Mouse (Mus musculus): Measurements from ENCODE around the gene Wipi1. TPM values are rescaled to one million over a fixed set of nuclear protein-coding genes. Genes with fewer than 3 reads are reported as not detected.

The Wipi1 gene
- polyA plus RNA-seq, 2 experiments = 36.9 to 37.5 TPM

GRCm38 (mm10) chr11:109628099-109628498, 16.3 kb upstream of the Wipi1 start:
- no peak for ATAC-seq (ENCODE audit: low FRiP score, low read depth)
- no peak for TF ChIP-seq POLR2A (IDR thresholded peaks at IDR 0.05; ENCODE audit: borderline replicate concordance, extremely low read depth, insufficient read depth, insufficient read length)
- Histone ChIP-seq H3K27ac (replicated peaks; ENCODE audit: low read depth, low read length) (no peak overlapping the region), H3K4me1 (ENCODE audit: control insufficient read depth, insufficient read depth, low read length) (0 out of 2 replicates have a peak, but pooled peaks cover 2% of the 10 kb centered on the region), H3K27me3 (ENCODE audit: control insufficient read depth, insufficient read depth, low read length) (no peaks in the 10 kb centered on the region), H3K36me3 (ENCODE audit: control insufficient read depth, insufficient read depth, low read length) (no peaks in the 10 kb centered on the region), H3K4me3 (replicated peaks; ENCODE audit: low read length) (no peak overlapping the region), H3K4me2 (replicated peaks; ENCODE audit: low read depth, low read length, severe bottlenecking) (no peak overlapping the region), H3K9ac (ENCODE audit: low read depth, low read length, severe bottlenecking) (no peak overlapping the region), H3K9me3 (ENCODE audit: control insufficient read depth, low read length) (no peaks in the 10 kb centered on the region)
- DNase-seq (ENCODE audit: low spot score) = no peak
- 94% methylated on average over 3 of the region's 3 CpGs for WGBS

GRCm38 (mm10) chr11:109627648-109628047, 15.9 kb upstream of the Wipi1 start:
- DNase-seq (ENCODE audit: low spot score) = no peak
- WGBS = 91% methylated on average over 4 of the region's 4 CpGs
- TF ChIP-seq POLR2A (IDR thresholded peaks at IDR 0.05; ENCODE audit: borderline replicate concordance, extremely low read depth, insufficient read depth, insufficient read length) = no peak
- Histone ChIP-seq H3K9ac (ENCODE audit: low read depth, low read length, severe bottlenecking) (no peak overlapping the region), H3K4me2 (replicated peaks; ENCODE audit: low read depth, low read length, severe bottlenecking) (no peak overlapping the region), H3K27ac (replicated peaks; ENCODE audit: low read depth, low read length) (no peak overlapping the region), H3K36me3 (ENCODE audit: control insufficient read depth, insufficient read depth, low read length) (no peaks in the 10 kb centered on the region), H3K9me3 (ENCODE audit: control insufficient read depth, low read length) (no peaks in the 10 kb centered on the region), H3K4me3 (replicated peaks; ENCODE audit: low read length) (no peak overlapping the region), H3K27me3 (ENCODE audit: control insufficient read depth, insufficient read depth, low read length) (no peaks in the 10 kb centered on the region), H3K4me1 (ENCODE audit: control insufficient read depth, insufficient read depth, low read length) (peaks cover 5% of the 10 kb centered on the region; the same call in 1 of the 2 replicates)
- ATAC-seq (ENCODE audit: low FRiP score, low read depth) = no peak

- ATAC-seq (ENCODE audit: low FRiP score, low read depth) (no peak), DNase-seq (ENCODE audit: low spot score) (no peak)
- Histone ChIP-seq H3K9me3 (ENCODE audit: control insufficient read depth, low read length) (no peaks in the 10 kb centered on the region), H3K4me2 (replicated peaks; ENCODE audit: low read depth, low read length, severe bottlenecking) (no peak overlapping the region), H3K4me3 (replicated peaks; ENCODE audit: low read length) (no peak overlapping the region), H3K27me3 (ENCODE audit: control insufficient read depth, insufficient read depth, low read length) (no peaks in the 10 kb centered on the region), H3K36me3 (ENCODE audit: control insufficient read depth, insufficient read depth, low read length) (no peaks in the 10 kb centered on the region), H3K4me1 (ENCODE audit: control insufficient read depth, insufficient read depth, low read length) (peaks cover 10% of the 10 kb centered on the region; the same call in 1 of the 2 replicates), H3K27ac (replicated peaks; ENCODE audit: low read depth, low read length) (no peak overlapping the region), H3K9ac (ENCODE audit: low read depth, low read length, severe bottlenecking) (no peak overlapping the region)
- WGBS = 81% methylated on average over 7 of the region's 7 CpGs
- no peak for TF ChIP-seq POLR2A (IDR thresholded peaks at IDR 0.05; ENCODE audit: borderline replicate concordance, extremely low read depth, insufficient read depth, insufficient read length)
These were observed 11.5 kb upstream of the Wipi1 start for GRCm38 (mm10) chr11:109623238-109623637.

- Histone ChIP-seq H3K27me3 (ENCODE audit: control insufficient read depth, insufficient read depth, low read length) (no peaks in the 10 kb centered on the region), H3K36me3 (ENCODE audit: control insufficient read depth, insufficient read depth, low read length) (no peaks in the 10 kb centered on the region), H3K9ac (ENCODE audit: low read depth, low read length, severe bottlenecking) (0 out of 2 replicates have a peak overlapping the region, but pooled peaks have one; percentile 28), H3K4me3 (replicated peaks; ENCODE audit: low read length) (0 out of 2 replicates have a peak overlapping the region, but pooled peaks have one; percentile 5), H3K27ac (replicated peaks; ENCODE audit: low read depth, low read length) (no peak overlapping the region), H3K4me2 (replicated peaks; ENCODE audit: low read depth, low read length, severe bottlenecking) (peak overlapping the region; percentile 38), H3K4me1 (ENCODE audit: control insufficient read depth, insufficient read depth, low read length) (peaks cover 10% of the 10 kb centered on the region; the same call in 1 of the 2 replicates), H3K9me3 (ENCODE audit: control insufficient read depth, low read length) (no peaks in the 10 kb centered on the region)
- TF ChIP-seq POLR2A (IDR thresholded peaks at IDR 0.05; ENCODE audit: borderline replicate concordance, extremely low read depth, insufficient read depth, insufficient read length) = no peak
- 10% methylated on average over 15 of the region's 15 CpGs for WGBS
- peak; percentile 51; the same call in 1 of the 2 replicates for ATAC-seq (ENCODE audit: low FRiP score, low read depth)
- DNase-seq (ENCODE audit: low spot score) = no peak
These were observed 10.8 kb upstream of the Wipi1 start for GRCm38 (mm10) chr11:109622518-109623037.

- no peak overlapping the region for H3K9ac ChIP-seq (ENCODE audit: low read depth, low read length, severe bottlenecking)
- H3K4me2 ChIP-seq (replicated peaks; ENCODE audit: low read depth, low read length, severe bottlenecking) = no peak overlapping the region
- no peak for TF ChIP-seq POLR2A (IDR thresholded peaks at IDR 0.05; ENCODE audit: borderline replicate concordance, extremely low read depth, insufficient read depth, insufficient read length)
- no peaks in the 10 kb centered on the region for H3K27me3 ChIP-seq (ENCODE audit: control insufficient read depth, insufficient read depth, low read length)
- no peak for ATAC-seq (ENCODE audit: low FRiP score, low read depth)
- WGBS = 16% methylated on average over 2 of the region's 2 CpGs
- peak; percentile 82 for DNase-seq (ENCODE audit: low spot score)
- no peaks in the 10 kb centered on the region for H3K36me3 ChIP-seq (ENCODE audit: control insufficient read depth, insufficient read depth, low read length)
- H3K4me3 ChIP-seq (replicated peaks; ENCODE audit: low read length) = no peak overlapping the region
- peaks cover 10% of the 10 kb centered on the region; the same call in 1 of the 2 replicates for H3K4me1 ChIP-seq (ENCODE audit: control insufficient read depth, insufficient read depth, low read length)
- no peak overlapping the region for H3K27ac ChIP-seq (replicated peaks; ENCODE audit: low read depth, low read length)
- no peaks in the 10 kb centered on the region for H3K9me3 ChIP-seq (ENCODE audit: control insufficient read depth, low read length)
These were observed 9.4 kb upstream of the Wipi1 start for GRCm38 (mm10) chr11:109621183-109621582.

Measured in limb, embryonic 14.5 days (tissue).